Mouse (Mus musculus) heart, embryonic 16.5 days (tissue): Measurements from ENCODE around the gene Acrbp. TPM values are rescaled to one million over a fixed set of nuclear protein-coding genes. Genes with fewer than 3 reads are reported as not detected.
A peak's percentile ranks its signal among the peaks of the same experiment; 100 is the strongest.

Experiments used
- ATAC-seq: fragments of 200-750 bp; cut with Nextera tagmentation; replicated peaks from 2 replicates; pipeline ENCODE4 v1.8.0; 2017; ENCODE audit warnings: moderate number of reproducible peaks; ENCODE audit not compliant: insufficient read depth, low FRiP score; ENCODE audit errors: extremely low read depth
- H3K27ac ChIP-seq: fragments of 300-500 bp; sonication (generic); 2 replicates; pipeline ENCODE4 v1.5.1; 2014; ENCODE audit warnings: mild to moderate bottlenecking, low read length, control low read depth, moderate library complexity
- H3K27me3 ChIP-seq: fragments of 300-500 bp; sonication (generic); 2 replicates; pipeline ENCODE4 v1.6.1; 2014; ENCODE audit warnings: low read length, mixed read lengths; ENCODE audit not compliant: control insufficient read depth, insufficient read depth
- H3K36me3 ChIP-seq: fragments of 300-500 bp; sonication (generic); 2 replicates; pipeline ENCODE4 v1.6.1; 2014; ENCODE audit not compliant: control insufficient read depth, insufficient read depth
- H3K4me1 ChIP-seq: fragments of 300-500 bp; sonication (generic); 2 replicates; pipeline ENCODE4 v1.6.1; 2014; ENCODE audit warnings: low read length, mixed read lengths; ENCODE audit not compliant: control insufficient read depth, insufficient read depth
- H3K4me2 ChIP-seq: fragments of 300-500 bp; sonication (generic); 2 replicates; pipeline ENCODE4 v1.6.1; 2014; ENCODE audit warnings: low read depth, mild to moderate bottlenecking, control low read depth, low read length
- H3K4me3 ChIP-seq: fragments of 300-500 bp; sonication (generic); 2 replicates; pipeline ENCODE4 v1.5.1; 2014; ENCODE audit warnings: mild to moderate bottlenecking, control low read depth, low read length
- H3K9ac ChIP-seq: fragments of 300-500 bp; sonication (generic); 2 replicates; pipeline ENCODE4 v1.6.1; 2014; ENCODE audit warnings: low read length, control low read depth
- H3K9me3 ChIP-seq: fragments of 300-500 bp; sonication (generic); replicated peaks from 2 replicates; pipeline ENCODE4 v1.6.1; 2016; ENCODE audit warnings: low read length; ENCODE audit not compliant: control insufficient read depth
- WGBS: fragments of 180-500 bp; shearing (Covaris S2); extraction: QIAGEN DNeasy Blood & Tissue Kit; methylation state at CpG from one replicate; pipeline ENCODE4 v1.1.7; 2014; 5-methylcytosine and 5-hydroxymethylcytosine counted together
- microRNA-seq: library from miRNA; unstranded; fragments of <30 nt; microRNA quantifications from one replicate; pipeline ENCODE4, GENCODE M21; 2017
- polyA plus RNA-seq: library from polyadenylated mRNA; unstranded; fragments of >200 nt; fragmentation: Nextera tagmentation; extraction: Ambion mirVana; gene quantifications from 2 replicates; pipeline ENCODE4 v1.2.1, GENCODE M21; 2015

The Acrbp gene
- polyA plus RNA-seq, 1 experiment from 2014 or later, result 8.0 TPM

DNA sequence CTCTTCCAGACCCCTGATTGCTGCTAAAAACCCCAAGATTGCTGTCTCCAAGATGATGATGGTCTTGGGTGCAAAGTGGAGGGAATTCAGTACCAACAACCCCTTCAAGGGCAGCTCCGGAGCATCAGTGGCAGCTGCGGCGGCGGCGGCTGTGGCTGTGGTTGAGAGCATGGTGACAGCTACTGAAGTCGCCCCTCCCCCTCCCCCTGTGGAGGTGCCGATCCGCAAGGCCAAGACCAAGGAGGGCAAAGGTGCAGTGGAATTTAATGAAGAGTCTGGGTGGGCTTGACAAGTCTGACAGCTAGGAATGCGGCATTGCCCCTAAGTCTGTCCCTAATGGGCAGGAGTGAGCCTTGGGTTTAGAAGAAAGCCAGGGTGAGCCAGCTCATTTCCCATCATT is 52.0 kb downstream of the Acrbp start:
- no peak overlapping the region for H3K4me3 ChIP-seq
- no peaks in the 10 kb centered on the region for H3K9me3 ChIP-seq
- 60% methylated on average over 9 of the region's 9 CpGs for whole genome bisulfite sequencing
- ATAC-seq, result no peak
- H3K4me2 ChIP-seq, result no peak overlapping the region
- no peaks in the 10 kb centered on the region for H3K27me3 ChIP-seq
- H3K36me3 ChIP-seq, result peaks cover 57% of the 10 kb centered on the region
- H3K27ac ChIP-seq, result no peak overlapping the region
- no peak overlapping the region for H3K9ac ChIP-seq
- H3K4me1 ChIP-seq, result peaks cover 32% of the 10 kb centered on the region

DNA sequence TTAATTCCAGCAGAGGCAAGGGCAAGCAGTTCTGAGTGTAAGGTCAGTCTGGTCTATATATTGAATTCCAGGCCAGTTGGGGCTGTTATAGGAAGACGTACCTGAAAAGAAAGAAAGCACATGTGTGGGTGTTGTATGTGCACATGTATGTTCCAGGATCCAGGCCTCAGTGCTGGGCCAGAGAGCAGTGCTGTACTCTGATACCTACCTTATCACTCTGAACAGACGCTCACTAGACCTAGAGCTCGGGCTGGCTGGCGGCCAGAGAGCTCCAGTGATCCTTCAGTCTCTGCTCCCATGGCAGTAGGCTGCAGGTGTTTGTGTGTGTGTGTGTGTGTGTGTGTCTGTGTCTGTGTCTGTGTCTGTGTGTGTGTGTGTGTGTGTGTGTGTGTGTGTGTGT is 54.7 kb downstream of the Acrbp start:
- Histone ChIP-seq H3K9ac (no peak overlapping the region), H3K4me1 (peaks cover 15% of the 10 kb centered on the region), H3K4me3 (no peak overlapping the region), H3K9me3 (peaks cover 5% of the 10 kb centered on the region; the same call in 1 of the 2 replicates), H3K27ac (no peak overlapping the region; the same call in 1 of the 2 replicates), H3K36me3 (peaks cover 85% of the 10 kb centered on the region), H3K27me3 (no peaks in the 10 kb centered on the region), H3K4me2 (no peak overlapping the region)
- ATAC-seq, result peak; percentile 43; the same call in 1 of the 2 replicates
- 63% methylated on average over 4 of the region's 4 CpGs for WGBS

DNA sequence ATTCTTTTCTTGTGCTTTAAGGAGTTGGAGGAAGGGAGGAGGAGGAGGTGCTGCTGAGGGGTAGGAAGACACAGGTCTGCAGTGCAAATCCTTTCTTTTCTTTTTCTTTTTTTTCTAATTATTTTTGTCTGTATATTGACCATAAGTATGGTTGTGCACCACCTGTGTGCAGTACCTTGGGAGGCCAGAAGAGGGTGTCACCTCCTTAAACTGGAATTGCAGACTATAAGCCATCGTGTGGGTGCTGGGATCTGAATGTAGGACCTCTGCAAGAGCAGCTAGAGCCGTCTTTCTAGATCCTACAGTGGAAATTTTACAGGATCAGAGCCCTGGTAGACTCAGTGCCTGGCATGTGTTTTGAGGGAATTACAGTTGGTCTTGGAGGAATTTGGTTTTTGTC is 58.2 kb downstream of the Acrbp start:
- no peak for ATAC-seq
- no peak overlapping the region for H3K4me2 ChIP-seq
- H3K36me3 ChIP-seq, result peaks cover 93% of the 10 kb centered on the region
- 96% methylated on average over 2 of the region's 2 CpGs for WGBS
- H3K9me3 ChIP-seq, result peaks cover 5% of the 10 kb centered on the region; the same call in 1 of the 2 replicates
- no peaks in the 10 kb centered on the region for H3K27me3 ChIP-seq
- H3K9ac ChIP-seq, result no peak overlapping the region
- 0 out of 2 replicates have a peak, but pooled peaks cover 4% of the 10 kb centered on the region for H3K4me1 ChIP-seq
- H3K4me3 ChIP-seq, result no peak overlapping the region
- H3K27ac ChIP-seq, result no peak overlapping the region

- H3K4me2 ChIP-seq, result no peak overlapping the region
- WGBS, result 81% methylated on average over 14 of the region's 14 CpGs
- H3K4me1 ChIP-seq, result no peaks in the 10 kb centered on the region
- H3K27ac ChIP-seq, result no peak overlapping the region
- H3K36me3 ChIP-seq, result peaks cover 96% of the 10 kb centered on the region
- no peak overlapping the region for H3K4me3 ChIP-seq
- peaks cover 5% of the 10 kb centered on the region; the same call in 1 of the 2 replicates for H3K9me3 ChIP-seq
- no peak overlapping the region for H3K9ac ChIP-seq
- no peaks in the 10 kb centered on the region for H3K27me3 ChIP-seq
- no peak for ATAC-seq
Measured at GRCm38 (mm10) chr6:125109371-125109770, 59.9 kb downstream of the Acrbp start.

- Histone ChIP-seq H3K4me3 (no peak overlapping the region), H3K9me3 (peaks cover 5% of the 10 kb centered on the region; the same call in 1 of the 2 replicates), H3K4me2 (no peak overlapping the region), H3K9ac (no peak overlapping the region), H3K27me3 (no peaks in the 10 kb centered on the region), H3K4me1 (no peaks in the 10 kb centered on the region), H3K36me3 (peaks cover 92% of the 10 kb centered on the region), H3K27ac (no peak overlapping the region)
- 88% methylated on average over 7 of the region's 7 CpGs for WGBS
- ATAC-seq, result no peak
Measured at GRCm38 (mm10) chr6:125110927-125111326, 61.4 kb downstream of the Acrbp start.

GRCm38 (mm10) chr6:125112553-125112952 is 63.1 kb downstream of the Acrbp start:
- Histone ChIP-seq H3K4me2 (no peak overlapping the region), H3K4me1 (no peaks in the 10 kb centered on the region), H3K4me3 (no peak overlapping the region), H3K9me3 (peaks cover under 1% of the 10 kb centered on the region; the same call in 1 of the 2 replicates), H3K9ac (no peak overlapping the region), H3K36me3 (peaks cover 89% of the 10 kb centered on the region), H3K27ac (no peak overlapping the region), H3K27me3 (no peaks in the 10 kb centered on the region)
- 91% methylated on average over 11 of the region's 11 CpGs for WGBS
- ATAC-seq, result no peak

Small RNA genes lying within 50 kb of the gene (microRNA-seq; reads per million reads assigned to microRNA genes)
- gene Mir7045, result not detected

Other genes with a start within 250 kb of the Acrbp start
- 7.4 and 9.2 TPM in 2 replicates for gene Spsb2, start 241.0 kb upstream of the Acrbp start, polyA plus RNA-seq
- 1,525 and 1,576 TPM in 2 replicates for gene Tpi1, start 235.4 kb upstream of the Acrbp start, polyA plus RNA-seq
- 104 and 112 TPM in 2 replicates for gene Usp5, start 220.2 kb upstream of the Acrbp start, polyA plus RNA-seq
- gene Cdca3, start 220.1 kb upstream of the Acrbp start, polyA plus RNA-seq, result 126 and 136 TPM in 2 replicates
- gene Gnb3, start 209.4 kb upstream of the Acrbp start, polyA plus RNA-seq, result 3.8 and 4.2 TPM in 2 replicates
- 12.3 and 15.2 TPM in 2 replicates for gene P3h3, start 191.9 kb upstream of the Acrbp start, polyA plus RNA-seq
- gene Gpr162, start 185.7 kb upstream of the Acrbp start, polyA plus RNA-seq, result 2.4 and 2.7 TPM in 2 replicates
- gene Cd4, start 161.5 kb upstream of the Acrbp start, polyA plus RNA-seq, result 0.25 and 2.1 TPM in 2 replicates
- 1.1 and 1.7 TPM in 2 replicates for gene Lag3, start 138.0 kb upstream of the Acrbp start, polyA plus RNA-seq
- 203 and 265 TPM in 2 replicates for gene Ptms, start 129.6 kb upstream of the Acrbp start, polyA plus RNA-seq
- gene Mlf2, start 118.3 kb upstream of the Acrbp start, polyA plus RNA-seq, result 387 and 398 TPM in 2 replicates
- 141 and 145 TPM in 2 replicates for gene Cops7a, start 84.2 kb upstream of the Acrbp start, polyA plus RNA-seq
- gene Pianp, start 53.0 kb upstream of the Acrbp start, polyA plus RNA-seq, result 0.54 and 0.70 TPM in 2 replicates
- 8.7 and 9.6 TPM in 2 replicates for gene Zfp384, start 40.5 kb upstream of the Acrbp start, polyA plus RNA-seq
- gene Ing4, start 9.9 kb upstream of the Acrbp start, polyA plus RNA-seq, result 77.5 and 89.0 TPM in 2 replicates
- gene Lpar5, start 18.2 kb downstream of the Acrbp start, polyA plus RNA-seq, result 0.55 and 1.6 TPM in 2 replicates
- gene Chd4, start 46.3 kb downstream of the Acrbp start, polyA plus RNA-seq, result 50.6 and 63.0 TPM in 2 replicates
- gene Nop2, start 82.2 kb downstream of the Acrbp start, polyA plus RNA-seq, result 45.0 and 45.8 TPM in 2 replicates
- 11.7 and 13.2 TPM in 2 replicates for gene Iffo1, start 95.6 kb downstream of the Acrbp start, polyA plus RNA-seq
- 3,677 and 4,254 TPM in 2 replicates for gene Gapdh, start 116.8 kb downstream of the Acrbp start, polyA plus RNA-seq
- gene Ncapd2, start 142.0 kb downstream of the Acrbp start, polyA plus RNA-seq, result 97.4 and 99.3 TPM in 2 replicates
- gene Mrpl51, start 142.1 kb downstream of the Acrbp start, polyA plus RNA-seq, result 270 and 281 TPM in 2 replicates
- gene Vamp1, start 165.9 kb downstream of the Acrbp start, polyA plus RNA-seq, result 7.0 and 8.4 TPM in 2 replicates
- 7.4 and 9.1 TPM in 2 replicates for gene Tapbpl, start 182.2 kb downstream of the Acrbp start, polyA plus RNA-seq
- 7.9 and 18.5 TPM in 2 replicates for gene Cd27, start 187.3 kb downstream of the Acrbp start, polyA plus RNA-seq
- not detected in 2 replicates for gene Tuba3a, start 236.4 kb downstream of the Acrbp start, polyA plus RNA-seq